Mouse (Mus musculus): Measurements from ENCODE around the gene Lce6a.

Gene Lce6a

GRCm38 (mm10) chr3:92621560-92621959, at the start of gene Lce6a:
Gene Lce6a, minus strand, starts transcription at chr3:92621660.
- DNase-seq (ENCODE audit: low spot score in 2 of 2): no peak

- no peak for DNase-seq (ENCODE audit: low spot score in 2 of 2)
These were observed 48.8 kb upstream of the Lce6a start, which contains the start of gene Lce1a2 for GRCm38 (mm10) chr3:92670215-92670614. Gene Lce1a2, minus strand, starts transcription at chr3:92670315.

- no peak for DNase-seq (ENCODE audit: low spot score in 2 of 2)
These were observed 35.4 kb upstream of the Lce6a start, which contains the start of gene Lce1b for GRCm38 (mm10) chr3:92656826-92657225. Gene Lce1b, minus strand, starts transcription at chr3:92656926.

GRCm38 (mm10) chr3:92648207-92648606, 26.7 kb upstream of the Lce6a start, which contains the start of gene Lce1a1:
Gene Lce1a1, minus strand, starts transcription at chr3:92648307.
- DNase-seq (ENCODE audit: low spot score in 2 of 2): no peak

GRCm38 (mm10) chr3:92639854-92640253, 18.4 kb upstream of the Lce6a start:
- DNase-seq (ENCODE audit: low spot score in 2 of 2): no peak

- DNase-seq (ENCODE audit: low spot score in 2 of 2): no peak
These were observed 17.2 kb upstream of the Lce6a start for GRCm38 (mm10) chr3:92638653-92638991.

- no peak for DNase-seq (ENCODE audit: low spot score in 2 of 2)
These were observed 16.5 kb upstream of the Lce6a start for GRCm38 (mm10) chr3:92637745-92638652.

GRCm38 (mm10) chr3:92609804-92610203, 11.7 kb downstream of the Lce6a start:
- DNase-seq (ENCODE audit: low spot score in 2 of 2): no peak

- DNase-seq (ENCODE audit: low spot score in 2 of 2): no peak
These were observed 14.1 kb downstream of the Lce6a start, which contains the start of gene 2210017I01Rik for GRCm38 (mm10) chr3:92607392-92607791. Gene 2210017I01Rik, minus strand, starts transcription at chr3:92607492.

- DNase-seq (ENCODE audit: low spot score in 2 of 2): no peak
These were observed 19.3 kb downstream of the Lce6a start for GRCm38 (mm10) chr3:92602169-92602568.

- DNase-seq (ENCODE audit: low spot score in 2 of 2): no peak
These were observed 21.0 kb downstream of the Lce6a start for GRCm38 (mm10) chr3:92600456-92600855.

GRCm38 (mm10) chr3:92599973-92600372, 21.5 kb downstream of the Lce6a start:
- DNase-seq (ENCODE audit: low spot score in 2 of 2): no peak

- no peak for DNase-seq (ENCODE audit: low spot score in 2 of 2)
These were observed 23.0 kb downstream of the Lce6a start for GRCm38 (mm10) chr3:92598429-92598828.

- DNase-seq (ENCODE audit: low spot score in 2 of 2): no peak
These were observed 32.6 kb downstream of the Lce6a start, which contains the start of gene Smcp for GRCm38 (mm10) chr3:92588858-92589257. Gene Smcp, minus strand, starts transcription at chr3:92588997.

GRCm38 (mm10) chr3:92587190-92587589, 34.3 kb downstream of the Lce6a start:
- DNase-seq (ENCODE audit: low spot score in 2 of 2): no peak

- no peak for DNase-seq (ENCODE audit: low spot score in 2 of 2)
These were observed 36.4 kb downstream of the Lce6a start for GRCm38 (mm10) chr3:92585055-92585454.

GRCm38 (mm10) chr3:92583164-92583826, 38.2 kb downstream of the Lce6a start:
- DNase-seq (ENCODE audit: low spot score in 2 of 2): no peak

- DNase-seq (ENCODE audit: low spot score in 2 of 2): no peak
These were observed 42.0 kb downstream of the Lce6a start for GRCm38 (mm10) chr3:92579508-92579907.

- no peak for DNase-seq (ENCODE audit: low spot score in 2 of 2)
These were observed 42.6 kb downstream of the Lce6a start for GRCm38 (mm10) chr3:92578652-92579413.

- no peak for DNase-seq (ENCODE audit: low spot score in 2 of 2)
These were observed 47.9 kb downstream of the Lce6a start, which contains the start of gene Ivl for GRCm38 (mm10) chr3:92573449-92574041. Gene Ivl, minus strand, starts transcription at chr3:92573735.

GRCm38 (mm10) chr3:92572514-92573155, 48.8 kb downstream of the Lce6a start:
- no peak for DNase-seq (ENCODE audit: low spot score in 2 of 2)
